Comparison of ENCODE assay signal across 21 mouse cellular contexts in the genomic region with DNA sequence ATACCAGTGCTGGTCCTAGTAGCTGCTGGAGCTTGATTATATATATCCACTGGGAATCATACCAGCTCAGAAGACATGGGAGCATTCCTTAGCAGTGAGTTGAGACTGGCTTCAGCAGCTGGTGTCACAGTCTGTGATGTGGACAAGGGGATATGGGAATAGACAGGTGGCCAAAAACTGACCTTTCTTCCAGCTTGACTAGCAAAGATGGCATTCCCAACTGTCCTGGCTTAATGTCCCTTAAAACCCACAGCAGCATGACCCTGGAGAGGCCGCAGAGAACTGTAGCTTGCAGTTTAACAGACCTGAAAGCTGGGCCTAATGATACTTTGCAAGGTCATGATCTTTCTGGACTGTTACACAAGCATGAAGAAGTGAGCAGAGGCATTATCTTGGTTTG.
DNase-seq lines count a peak whose midpoint lies in the region; ATAC-seq lines count a peak whose summit lies in the region.
"Had no signal": no experiment of that assay in that cellular context is flagged by ENCODE, and none has a peak within 500 bp of the region (broad histone marks: within the 10 kb centered on the region; RNA-seq: fewer than 3 reads in every experiment).

No protein-coding gene starts in this region.

- ATAC-seq in kidney, embryonic 14.5 days (ENCODE audit: low FRiP score, low TSS enrichment): peak; percentile 89
- ATAC-seq in limb, embryonic 13.5 days (ENCODE audit: low FRiP score, low read depth): peak; percentile 44; the same call in 1 of the 2 replicates
- ATAC-seq in activated CD4-positive, CD25-positive, alpha-beta regulatory T cell, adult 4 months: no peak
- ATAC-seq in liver, embryonic 12.5 days: no peak
- ATAC-seq: CD4-positive, CD25-positive, alpha-beta regulatory T cell, adult 4 months; forebrain, embryonic 15.5 days; hindbrain, embryonic 16.5 days had no signal

- H3K27ac ChIP-seq in kidney, embryonic 14.5 days (ENCODE audit: low read depth, low read length): no peak overlapping the region
- H3K27ac ChIP-seq in limb, embryonic 13.5 days: no peak overlapping the region
- no peak overlapping the region for H3K27ac ChIP-seq in limb, embryonic 10.5 days
- H3K27ac ChIP-seq in liver, embryonic 12.5 days: no peak overlapping the region
- H3K27ac ChIP-seq: embryonic facial prominence, embryonic 12.5 days; forebrain, embryonic 15.5 days; heart, embryonic 13.5 days; hindbrain, embryonic 12.5 days had no signal

- H3K4me3 ChIP-seq in kidney, embryonic 14.5 days (ENCODE audit: low read length): no peak overlapping the region
- H3K4me3 ChIP-seq in limb, embryonic 13.5 days: no peak overlapping the region
- no peak overlapping the region for H3K4me3 ChIP-seq in limb, embryonic 10.5 days
- no peak overlapping the region for H3K4me3 ChIP-seq in liver, embryonic 12.5 days
- H3K4me3 ChIP-seq: embryonic facial prominence, embryonic 12.5 days; forebrain, embryonic 15.5 days; heart, embryonic 13.5 days; hindbrain, embryonic 12.5 days had no signal

- H3K9me3 ChIP-seq in kidney, embryonic 14.5 days (ENCODE audit: control insufficient read depth, low read length): no peaks in the 10 kb centered on the region; the same call in 1 of the 2 replicates
- no peaks in the 10 kb centered on the region for H3K9me3 ChIP-seq in limb, embryonic 13.5 days
- no peaks in the 10 kb centered on the region for H3K9me3 ChIP-seq in limb, embryonic 10.5 days (replicated peaks)
- no peaks in the 10 kb centered on the region for H3K9me3 ChIP-seq in liver, embryonic 12.5 days (replicated peaks)
- H3K9me3 ChIP-seq: forebrain, embryonic 15.5 days; hindbrain, embryonic 12.5 days had no signal

- H3K9ac ChIP-seq in kidney, embryonic 14.5 days (ENCODE audit: low read depth, low read length): no peak overlapping the region
- no peak overlapping the region for H3K9ac ChIP-seq in limb, embryonic 13.5 days
- no peak overlapping the region for H3K9ac ChIP-seq in liver, embryonic 12.5 days
- H3K9ac ChIP-seq: embryonic facial prominence, embryonic 12.5 days; forebrain, embryonic 15.5 days; heart, embryonic 13.5 days; hindbrain, embryonic 12.5 days had no signal

- 29% methylated on average over 1 of the region's 1 CpGs for WGBS in kidney, embryonic 14.5 days
- WGBS in limb, embryonic 13.5 days: 83% methylated on average over 1 of the region's 1 CpGs
- 75% methylated on average over 1 of the region's 1 CpGs for WGBS in limb, embryonic 10.5 days
- 69% methylated on average over 1 of the region's 1 CpGs for WGBS in liver, embryonic 12.5 days (ENCODE audit: insufficient replicate concordance)

- H3K4me1 ChIP-seq in kidney, embryonic 14.5 days (ENCODE audit: control insufficient read depth, insufficient read depth, low read length): no peaks in the 10 kb centered on the region
- no peaks in the 10 kb centered on the region for H3K4me1 ChIP-seq in limb, embryonic 13.5 days
- H3K4me1 ChIP-seq in limb, embryonic 10.5 days: no peaks in the 10 kb centered on the region
- H3K4me1 ChIP-seq in liver, embryonic 12.5 days: no peaks in the 10 kb centered on the region
- H3K4me1 ChIP-seq: embryonic facial prominence, embryonic 12.5 days; forebrain, embryonic 15.5 days; heart, embryonic 13.5 days; hindbrain, embryonic 12.5 days had no signal

- no peak overlapping the region for H3K4me2 ChIP-seq in kidney, embryonic 14.5 days (replicated peaks; ENCODE audit: low read depth, low read length)
- H3K4me2 ChIP-seq in limb, embryonic 13.5 days (replicated peaks): no peak overlapping the region
- H3K4me2 ChIP-seq in liver, embryonic 12.5 days: no peak overlapping the region
- H3K4me2 ChIP-seq: embryonic facial prominence, embryonic 12.5 days; forebrain, embryonic 15.5 days; heart, embryonic 13.5 days; hindbrain, embryonic 12.5 days had no signal

- DNase-seq in kidney, postnatal 25 days: no peak
- DNase-seq in limb, embryonic 10.5 days (ENCODE audit: low spot score): no peak
- peak; percentile 2 to 4 for DNase-seq in kidney, postnatal 36 days
- DNase-seq: adrenal gland, adult 2 months; adrenal gland, postnatal 36 days; cerebellum, adult 2 months; cerebellum, postnatal 10 days; gastrocnemius, postnatal 36 days; heart, adult 11 months; heart, postnatal 4 days had no signal

- H3K36me3 ChIP-seq in kidney, embryonic 14.5 days (ENCODE audit: control insufficient read depth, insufficient read depth, low read length): no peaks in the 10 kb centered on the region
- no peaks in the 10 kb centered on the region for H3K36me3 ChIP-seq in limb, embryonic 13.5 days
- no peaks in the 10 kb centered on the region for H3K36me3 ChIP-seq in limb, embryonic 10.5 days
- H3K36me3 ChIP-seq in liver, embryonic 12.5 days: no peaks in the 10 kb centered on the region
- H3K36me3 ChIP-seq: embryonic facial prominence, embryonic 12.5 days; forebrain, embryonic 15.5 days; G1E; heart, embryonic 13.5 days; hindbrain, embryonic 12.5 days had no signal

- no peaks in the 10 kb centered on the region for H3K27me3 ChIP-seq in kidney, embryonic 14.5 days (ENCODE audit: control insufficient read depth, insufficient read depth, low read length)
- H3K27me3 ChIP-seq in limb, embryonic 13.5 days: no peaks in the 10 kb centered on the region
- no peaks in the 10 kb centered on the region for H3K27me3 ChIP-seq in limb, embryonic 10.5 days (ENCODE audit: low read depth, poor library complexity, severe bottlenecking)
- no peaks in the 10 kb centered on the region for H3K27me3 ChIP-seq in liver, embryonic 12.5 days (replicated peaks)
- H3K27me3 ChIP-seq: embryonic facial prominence, embryonic 12.5 days; forebrain, embryonic 15.5 days; heart, embryonic 13.5 days; hindbrain, embryonic 12.5 days had no signal

Comparison
In these comparisons a context has a peak if more than half of its experiments do, and no peak if none do; other contexts are left out.
1. DNase-seq: peak in kidney, postnatal 36 days (2 of 2); none in kidney, postnatal 25 days (0 of 2) and limb, embryonic 10.5 days (single experiment).
2. ATAC-seq: peak in kidney, embryonic 14.5 days (single experiment) and limb, embryonic 13.5 days (single experiment); none in activated CD4-positive, CD25-positive, alpha-beta regulatory T cell, adult 4 months (single experiment) and liver, embryonic 12.5 days (single experiment).